Mouse (Mus musculus): ENCODE results near the gene Clec16a.

The Clec16a gene

GRCm38 (mm10) chr16:10730941-10731340, 185.8 kb downstream of the Clec16a start:
- Histone ChIP-seq H3K9me3 (ENCODE audit: low read length) (no peaks in the 10 kb centered on the region), H3K27me3 (ENCODE audit: insufficient read depth, low read length) (no peaks in the 10 kb centered on the region), H3K4me3 (replicated peaks; ENCODE audit: low read length) (no peak overlapping the region), H3K36me3 (ENCODE audit: insufficient read depth, low read length) (peaks cover 16% of the 10 kb centered on the region; the same call in 1 of the 2 replicates), H3K4me1 (replicated peaks; ENCODE audit: low read depth, low read length) (no peaks in the 10 kb centered on the region)
- TF ChIP-seq CTCF (conservative IDR thresholded peaks at IDR 0.05; ENCODE audit: low read length) (no peak), NANOG (IDR thresholded peaks at IDR 0.05; ENCODE audit: borderline replicate concordance, low read length) (no peak), POU5F1 (IDR thresholded peaks at IDR 0.05; ENCODE audit: borderline replicate concordance, low read length) (no peak)

- H3K4me3 ChIP-seq (replicated peaks; ENCODE audit: low read length) = no peak overlapping the region
- no peak for TF ChIP-seq POU5F1 (IDR thresholded peaks at IDR 0.05; ENCODE audit: borderline replicate concordance, low read length)
Measured at GRCm38 (mm10) chr16:10731785-10732184, 186.6 kb downstream of the Clec16a start.

GRCm38 (mm10) chr16:10732421-10732820, 187.3 kb downstream of the Clec16a start:
- TF ChIP-seq NANOG (IDR thresholded peaks at IDR 0.05; ENCODE audit: borderline replicate concordance, low read length) = no peak
- TF ChIP-seq CTCF (conservative IDR thresholded peaks at IDR 0.05; ENCODE audit: low read length) = no peak
- TF ChIP-seq POU5F1 (IDR thresholded peaks at IDR 0.05; ENCODE audit: borderline replicate concordance, low read length) = no peak
- Histone ChIP-seq H3K4me1 (replicated peaks; ENCODE audit: low read depth, low read length) (peaks cover 10% of the 10 kb centered on the region), H3K27me3 (ENCODE audit: insufficient read depth, low read length) (no peaks in the 10 kb centered on the region), H3K36me3 (ENCODE audit: insufficient read depth, low read length) (peaks cover 16% of the 10 kb centered on the region; the same call in 1 of the 2 replicates), H3K4me3 (replicated peaks; ENCODE audit: low read length) (no peak overlapping the region), H3K9me3 (ENCODE audit: low read length) (no peaks in the 10 kb centered on the region)

More at GRCm38 (mm10) chr16:10731785-10732184, 186.6 kb downstream of the Clec16a start:
- Histone ChIP-seq H3K9me3 (ENCODE audit: low read length) (no peaks in the 10 kb centered on the region), H3K4me1 (replicated peaks; ENCODE audit: low read depth, low read length) (peaks cover 5% of the 10 kb centered on the region; the same call in 1 of the 2 replicates), H3K27me3 (ENCODE audit: insufficient read depth, low read length) (no peaks in the 10 kb centered on the region), H3K36me3 (ENCODE audit: insufficient read depth, low read length) (peaks cover 16% of the 10 kb centered on the region; the same call in 1 of the 2 replicates)

- no peaks in the 10 kb centered on the region; the same call in 1 of the 2 replicates for H3K27me3 ChIP-seq (ENCODE audit: insufficient read depth, low read length)
- TF ChIP-seq POU5F1 (IDR thresholded peaks at IDR 0.05; ENCODE audit: borderline replicate concordance, low read length) (no peak), NANOG (IDR thresholded peaks at IDR 0.05; ENCODE audit: borderline replicate concordance, low read length) (no peak)
Measured at GRCm38 (mm10) chr16:10735781-10736180, 190.6 kb downstream of the Clec16a start.

GRCm38 (mm10) chr16:10736364-10736763, 191.2 kb downstream of the Clec16a start:
- Histone ChIP-seq H3K9me3 (ENCODE audit: low read length) (no peaks in the 10 kb centered on the region), H3K27me3 (ENCODE audit: insufficient read depth, low read length) (no peaks in the 10 kb centered on the region; the same call in 1 of the 2 replicates), H3K4me1 (replicated peaks; ENCODE audit: low read depth, low read length) (peaks cover 40% of the 10 kb centered on the region), H3K36me3 (ENCODE audit: insufficient read depth, low read length) (peaks cover 13% of the 10 kb centered on the region; the same call in 1 of the 2 replicates), H3K4me3 (replicated peaks; ENCODE audit: low read length) (no peak overlapping the region)
- no peak for TF ChIP-seq POU5F1 (IDR thresholded peaks at IDR 0.05; ENCODE audit: borderline replicate concordance, low read length)
- no peak for TF ChIP-seq NANOG (IDR thresholded peaks at IDR 0.05; ENCODE audit: borderline replicate concordance, low read length)
- no peak for TF ChIP-seq CTCF (conservative IDR thresholded peaks at IDR 0.05; ENCODE audit: low read length)

More at GRCm38 (mm10) chr16:10735781-10736180, 190.6 kb downstream of the Clec16a start:
- Histone ChIP-seq H3K4me3 (replicated peaks; ENCODE audit: low read length) (no peak overlapping the region), H3K9me3 (ENCODE audit: low read length) (no peaks in the 10 kb centered on the region), H3K4me1 (replicated peaks; ENCODE audit: low read depth, low read length) (peaks cover 38% of the 10 kb centered on the region), H3K36me3 (ENCODE audit: insufficient read depth, low read length) (peaks cover 16% of the 10 kb centered on the region; the same call in 1 of the 2 replicates)

GRCm38 (mm10) chr16:10737571-10737970, 192.4 kb downstream of the Clec16a start:
- TF ChIP-seq POU5F1 (IDR thresholded peaks at IDR 0.05; ENCODE audit: borderline replicate concordance, low read length) (no peak), NANOG (IDR thresholded peaks at IDR 0.05; ENCODE audit: borderline replicate concordance, low read length) (no peak), CTCF (conservative IDR thresholded peaks at IDR 0.05; ENCODE audit: low read length) (no peak)
- H3K4me3 ChIP-seq (replicated peaks; ENCODE audit: low read length) = no peak overlapping the region
- H3K9me3 ChIP-seq (ENCODE audit: low read length) = no peaks in the 10 kb centered on the region
- H3K36me3 ChIP-seq (ENCODE audit: insufficient read depth, low read length) = 0 out of 2 replicates have a peak, but pooled peaks cover 12% of the 10 kb centered on the region
- H3K27me3 ChIP-seq (ENCODE audit: insufficient read depth, low read length) = no peaks in the 10 kb centered on the region; the same call in 1 of the 2 replicates
- H3K4me1 ChIP-seq (replicated peaks; ENCODE audit: low read depth, low read length) = peaks cover 48% of the 10 kb centered on the region

GRCm38 (mm10) chr16:10738866-10739265, 193.7 kb downstream of the Clec16a start:
- H3K36me3 ChIP-seq (ENCODE audit: insufficient read depth, low read length) = 0 out of 2 replicates have a peak, but pooled peaks cover 8% of the 10 kb centered on the region
- peaks cover 50% of the 10 kb centered on the region for H3K4me1 ChIP-seq (replicated peaks; ENCODE audit: low read depth, low read length)
- H3K9me3 ChIP-seq (ENCODE audit: low read length) = no peaks in the 10 kb centered on the region
- no peaks in the 10 kb centered on the region; the same call in 1 of the 2 replicates for H3K27me3 ChIP-seq (ENCODE audit: insufficient read depth, low read length)
- H3K4me3 ChIP-seq (replicated peaks; ENCODE audit: low read length) = no peak overlapping the region
- TF ChIP-seq NANOG (IDR thresholded peaks at IDR 0.05; ENCODE audit: borderline replicate concordance, low read length) = no peak
- no peak for TF ChIP-seq POU5F1 (IDR thresholded peaks at IDR 0.05; ENCODE audit: borderline replicate concordance, low read length)
- no peak for TF ChIP-seq CTCF (conservative IDR thresholded peaks at IDR 0.05; ENCODE audit: low read length)

GRCm38 (mm10) chr16:10739854-10740398, 194.8 kb downstream of the Clec16a start:
- H3K4me1 ChIP-seq (replicated peaks; ENCODE audit: low read depth, low read length) = peaks cover 55% of the 10 kb centered on the region
- TF ChIP-seq CTCF (conservative IDR thresholded peaks at IDR 0.05; ENCODE audit: low read length) (no peak), NANOG (IDR thresholded peaks at IDR 0.05; ENCODE audit: borderline replicate concordance, low read length) (no peak), POU5F1 (IDR thresholded peaks at IDR 0.05; ENCODE audit: borderline replicate concordance, low read length) (no peak)
- H3K4me3 ChIP-seq (replicated peaks; ENCODE audit: low read length) = peak overlapping the region; percentile 43
- H3K9me3 ChIP-seq (ENCODE audit: low read length) = no peaks in the 10 kb centered on the region
- H3K27me3 ChIP-seq (ENCODE audit: insufficient read depth, low read length) = no peaks in the 10 kb centered on the region; the same call in 1 of the 2 replicates
- 0 out of 2 replicates have a peak, but pooled peaks cover 8% of the 10 kb centered on the region for H3K36me3 ChIP-seq (ENCODE audit: insufficient read depth, low read length)

Measured in E14TG2a.4 (cell line).